Mouse (Mus musculus): ENCODE data around the gene Iqcm. TPM values are rescaled to one million over a fixed set of nuclear protein-coding genes. Genes with fewer than 3 reads are reported as not detected.

Gene Iqcm
- polyA plus RNA-seq, 2 experiments: not detected

- H3K9ac ChIP-seq (replicated peaks): no peak overlapping the region
- DNase-seq (ENCODE audit: low read depth in 3 of 3, low spot score in 3 of 3) (no peak), ATAC-seq (ENCODE audit: insufficient read depth) (no peak)
- no peaks in the 10 kb centered on the region for H3K36me3 ChIP-seq (replicated peaks; ENCODE audit: control insufficient read depth, insufficient read depth, low read depth)
- TF ChIP-seq EP300 (IDR thresholded peaks at IDR 0.05; ENCODE audit: low read depth): no peak
- no peak for TF ChIP-seq CTCF (IDR thresholded peaks at IDR 0.05; ENCODE audit: low read depth)
- WGBS (ENCODE audit: insufficient replicate concordance): 63% methylated on average over 15 of the region's 15 CpGs
- H3K9me3 ChIP-seq (ENCODE audit: control insufficient read depth, low read length): no peaks in the 10 kb centered on the region
- no peak overlapping the region for H3K4me2 ChIP-seq (ENCODE audit: low read depth)
- no peak overlapping the region for H3K4me3 ChIP-seq (ENCODE audit: insufficient read depth in 1 of 2, low read depth in 2 of 2, low read length in 2 of 2)
- no peaks in the 10 kb centered on the region for H3K27me3 ChIP-seq (ENCODE audit: control insufficient read depth, insufficient read depth, low read length)
- no peaks in the 10 kb centered on the region for H3K4me1 ChIP-seq (replicated peaks; ENCODE audit: control insufficient read depth in 2 of 2, insufficient read depth in 2 of 2, low read length in 1 of 2)
- no peak overlapping the region for H3K27ac ChIP-seq
These were observed 469.3 kb downstream of the Iqcm start for GRCm38 (mm10) chr8:75917603-75918344.

- 55% methylated on average over 1 of the region's 1 CpGs for WGBS (ENCODE audit: insufficient replicate concordance)
- ATAC-seq (ENCODE audit: insufficient read depth): no peak
- Histone ChIP-seq H3K4me2 (ENCODE audit: low read depth) (no peak overlapping the region), H3K4me3 (ENCODE audit: insufficient read depth in 1 of 2, low read depth in 2 of 2, low read length in 2 of 2) (no peak overlapping the region), H3K9ac (replicated peaks) (no peak overlapping the region), H3K27ac (no peak overlapping the region), H3K4me1 (replicated peaks; ENCODE audit: control insufficient read depth in 2 of 2, insufficient read depth in 2 of 2, low read length in 1 of 2) (no peaks in the 10 kb centered on the region), H3K36me3 (replicated peaks; ENCODE audit: control insufficient read depth, insufficient read depth, low read depth) (no peaks in the 10 kb centered on the region), H3K27me3 (ENCODE audit: control insufficient read depth, insufficient read depth, low read length) (no peaks in the 10 kb centered on the region), H3K9me3 (ENCODE audit: control insufficient read depth, low read length) (no peaks in the 10 kb centered on the region)
- TF ChIP-seq CTCF (IDR thresholded peaks at IDR 0.05; ENCODE audit: low read depth) (no peak), EP300 (IDR thresholded peaks at IDR 0.05; ENCODE audit: low read depth) (no peak)
- DNase-seq (ENCODE audit: low read depth in 3 of 3, low spot score in 3 of 3): no peak
These were observed 500.7 kb downstream of the Iqcm start for GRCm38 (mm10) chr8:75949166-75949565.

GRCm38 (mm10) chr8:75956016-75956415, 507.5 kb downstream of the Iqcm start:
- Histone ChIP-seq H3K9ac (replicated peaks) (no peak overlapping the region), H3K4me1 (replicated peaks; ENCODE audit: control insufficient read depth in 2 of 2, insufficient read depth in 2 of 2, low read length in 1 of 2) (no peaks in the 10 kb centered on the region), H3K4me2 (ENCODE audit: low read depth) (no peak overlapping the region), H3K27ac (no peak overlapping the region), H3K4me3 (ENCODE audit: insufficient read depth in 1 of 2, low read depth in 2 of 2, low read length in 2 of 2) (no peak overlapping the region), H3K36me3 (replicated peaks; ENCODE audit: control insufficient read depth, insufficient read depth, low read depth) (no peaks in the 10 kb centered on the region), H3K9me3 (ENCODE audit: control insufficient read depth, low read length) (no peaks in the 10 kb centered on the region), H3K27me3 (ENCODE audit: control insufficient read depth, insufficient read depth, low read length) (no peaks in the 10 kb centered on the region)
- ATAC-seq (ENCODE audit: insufficient read depth) (no peak), DNase-seq (ENCODE audit: low read depth in 3 of 3, low spot score in 3 of 3) (no peak)
- no peak for TF ChIP-seq CTCF (IDR thresholded peaks at IDR 0.05; ENCODE audit: low read depth)
- no peak for TF ChIP-seq EP300 (IDR thresholded peaks at IDR 0.05; ENCODE audit: low read depth)
- WGBS (ENCODE audit: insufficient replicate concordance): 68% methylated on average over 2 of the region's 2 CpGs

GRCm38 (mm10) chr8:76018501-76018900, 570.0 kb downstream of the Iqcm start:
- Histone ChIP-seq H3K4me1 (replicated peaks; ENCODE audit: control insufficient read depth in 2 of 2, insufficient read depth in 2 of 2, low read length in 1 of 2) (no peaks in the 10 kb centered on the region), H3K4me2 (ENCODE audit: low read depth) (no peak overlapping the region), H3K27me3 (ENCODE audit: control insufficient read depth, insufficient read depth, low read length) (no peaks in the 10 kb centered on the region), H3K27ac (no peak overlapping the region), H3K9me3 (ENCODE audit: control insufficient read depth, low read length) (no peaks in the 10 kb centered on the region), H3K9ac (replicated peaks) (no peak overlapping the region), H3K4me3 (ENCODE audit: insufficient read depth in 1 of 2, low read depth in 2 of 2, low read length in 2 of 2) (no peak overlapping the region), H3K36me3 (replicated peaks; ENCODE audit: control insufficient read depth, insufficient read depth, low read depth) (no peaks in the 10 kb centered on the region)
- no peak for DNase-seq (ENCODE audit: low read depth in 3 of 3, low spot score in 3 of 3)
- ATAC-seq (ENCODE audit: insufficient read depth): no peak
- 65% methylated on average over 4 of the region's 4 CpGs for WGBS (ENCODE audit: insufficient replicate concordance)
- TF ChIP-seq CTCF (IDR thresholded peaks at IDR 0.05; ENCODE audit: low read depth) (no peak), EP300 (IDR thresholded peaks at IDR 0.05; ENCODE audit: low read depth) (no peak)

Other genes with a start within 250 kb of the Iqcm start
- gene Rasd2, start 234.8 kb upstream of the Iqcm start, polyA plus RNA-seq (2012; rRNA removed): 0.04 TPM in 1 of 2 replicates, not detected in the other
- gene Rasd2, start 234.8 kb upstream of the Iqcm start, polyA plus RNA-seq (2014; fragmentation: Nextera tagmentation; extraction: Ambion mirVana): not detected in 2 replicates
- 0.47 and 0.49 TPM in 2 replicates for gene Gm10358, start 42.1 kb upstream of the Iqcm start, polyA plus RNA-seq (2012; rRNA removed)
- 0.17 and 0.34 TPM in 2 replicates for gene Gm10358, start 42.1 kb upstream of the Iqcm start, polyA plus RNA-seq (2014; fragmentation: Nextera tagmentation; extraction: Ambion mirVana)